Mouse (Mus musculus) liver, adult 2 months (tissue): ENCODE results near the gene Stk32c.

Experiments used
- CTCF ChIP-seq: fragments of 200-500 bp; IDR thresholded peaks from 2 replicates; pipeline ENCODE4 v1.5.1; 2011; ENCODE audit warnings: low read depth, low read length, control low read depth
- POLR2A ChIP-seq: fragments of 200-500 bp; IDR thresholded peaks from 2 replicates; pipeline ENCODE4 v1.6.1; 2011; ENCODE audit warnings: low read length, control low read depth; ENCODE audit not compliant: insufficient read depth; ENCODE audit errors: extremely low read depth

GRCm38 (mm10) chr7:139093781-139094180 lies 119.3 kb downstream of the Stk32c start:
- TF ChIP-seq CTCF = no peak
- no peak for TF ChIP-seq POLR2A
